Mouse (Mus musculus): Measurements from ENCODE around the gene Tma7.
A peak's percentile ranks its signal among the peaks of the same experiment; 100 is the strongest.

Gene Tma7

GRCm38 (mm10) chr9:109060184-109060897 lies 22.0 kb downstream of the Tma7 start:
- peak; percentile 92 for DNase-seq

- DNase-seq: peak; percentile 100
Observed at GRCm38 (mm10) chr9:109059136-109059903, 23.1 kb downstream of the Tma7 start, which contains the start of gene Trex1. TSS of gene Trex1 (minus strand) at chr9:109059734.

GRCm38 (mm10) chr9:109058006-109058765 lies 24.2 kb downstream of the Tma7 start:
- peak; percentile 94 for DNase-seq

GRCm38 (mm10) chr9:109057543-109057942 lies 24.8 kb downstream of the Tma7 start:
- peak; percentile 94 for DNase-seq

- DNase-seq: peak; percentile 90
Observed at GRCm38 (mm10) chr9:109056916-109057315, 25.5 kb downstream of the Tma7 start.

- DNase-seq: peak; percentile 93
Observed at GRCm38 (mm10) chr9:109056081-109056690, 26.2 kb downstream of the Tma7 start.

- peak; percentile 93 for DNase-seq
Observed at GRCm38 (mm10) chr9:109055271-109056030, 26.9 kb downstream of the Tma7 start.

GRCm38 (mm10) chr9:109054712-109055111 lies 27.7 kb downstream of the Tma7 start:
- DNase-seq: peak; percentile 99

GRCm38 (mm10) chr9:109053851-109054250 lies 28.5 kb downstream of the Tma7 start:
- peak; percentile 86 for DNase-seq

- peak; percentile 74 for DNase-seq
Observed at GRCm38 (mm10) chr9:109053366-109053765, 29.0 kb downstream of the Tma7 start.

- peak; percentile 92 for DNase-seq
Observed at GRCm38 (mm10) chr9:109052490-109053260, 29.7 kb downstream of the Tma7 start.

- peak; percentile 92 for DNase-seq
Observed at GRCm38 (mm10) chr9:109051651-109052489, 30.5 kb downstream of the Tma7 start.

GRCm38 (mm10) chr9:109051011-109051501 lies 31.3 kb downstream of the Tma7 start:
- DNase-seq: peak; percentile 87

- DNase-seq: no peak
Observed at GRCm38 (mm10) chr9:109050674-109050997, 31.8 kb downstream of the Tma7 start.

GRCm38 (mm10) chr9:109049996-109050673 lies 32.3 kb downstream of the Tma7 start:
- DNase-seq: peak; percentile 84

GRCm38 (mm10) chr9:109049316-109049715 lies 33.1 kb downstream of the Tma7 start:
- no peak for DNase-seq

GRCm38 (mm10) chr9:109046306-109046705 lies 36.1 kb downstream of the Tma7 start:
- DNase-seq: peak; percentile 96

- DNase-seq: peak; percentile 76
Observed at GRCm38 (mm10) chr9:109041351-109041750, 41.0 kb downstream of the Tma7 start.

- peak; percentile 84 for DNase-seq
Observed at GRCm38 (mm10) chr9:109040906-109041305, 41.5 kb downstream of the Tma7 start.

- no peak for DNase-seq
Observed at GRCm38 (mm10) chr9:109040216-109040615, 42.2 kb downstream of the Tma7 start.

Data from heart, adult 11 months (tissue).